Mouse (Mus musculus): Measurements from ENCODE around the gene Actl6b. TPM values are rescaled to one million over a fixed set of nuclear protein-coding genes. Genes with fewer than 3 reads are reported as not detected.
A peak's percentile ranks its signal among the peaks of the same experiment; 100 is the strongest.

Gene Actl6b
- polyA plus RNA-seq, 1 experiment from 2014 or later = 0.45 TPM

- Histone ChIP-seq H3K9me3 (no peaks in the 10 kb centered on the region), H3K27me3 (no peaks in the 10 kb centered on the region), H3K36me3 (peaks cover 40% of the 10 kb centered on the region), H3K4me2 (replicated peaks) (peak overlapping the region; percentile 98), H3K27ac (peak overlapping the region; percentile 95), H3K4me1 (peaks cover 38% of the 10 kb centered on the region), H3K4me3 (peak overlapping the region; percentile 86), H3K9ac (peak overlapping the region; percentile 93)
- WGBS = 0% methylated on average over 44 of the region's 46 CpGs
- ATAC-seq (ENCODE audit: low FRiP score, low read depth) = peak; percentile 38
Measured at GRCm38 (mm10) chr5:137530588-137531413, 22.5 kb upstream of the Actl6b start.

- H3K4me2 ChIP-seq (replicated peaks) = peak overlapping the region; percentile 98
- H3K9ac ChIP-seq = peak overlapping the region; percentile 93
- WGBS = under 1% methylated on average over 51 of the region's 51 CpGs
- no peaks in the 10 kb centered on the region for H3K27me3 ChIP-seq
- peak; percentile 0; the same call in 1 of the 2 replicates for ATAC-seq (ENCODE audit: low FRiP score, low read depth)
- H3K27ac ChIP-seq = peak overlapping the region; percentile 95
- peaks cover 32% of the 10 kb centered on the region for H3K4me1 ChIP-seq
- peaks cover 33% of the 10 kb centered on the region for H3K36me3 ChIP-seq
- H3K4me3 ChIP-seq = peak overlapping the region; percentile 86
- no peaks in the 10 kb centered on the region for H3K9me3 ChIP-seq
Measured at GRCm38 (mm10) chr5:137531414-137532130, 21.7 kb upstream of the Actl6b start.

GRCm38 (mm10) chr5:137532131-137532807 lies 21.0 kb upstream of the Actl6b start:
- WGBS = under 1% methylated on average over 19 of the region's 19 CpGs
- H3K27me3 ChIP-seq = no peaks in the 10 kb centered on the region
- peaks cover 30% of the 10 kb centered on the region for H3K4me1 ChIP-seq
- H3K4me2 ChIP-seq (replicated peaks) = peak overlapping the region; percentile 98
- no peak for ATAC-seq (ENCODE audit: low FRiP score, low read depth)
- peak overlapping the region; percentile 93 for H3K9ac ChIP-seq
- peak overlapping the region; percentile 95 for H3K27ac ChIP-seq
- no peaks in the 10 kb centered on the region for H3K9me3 ChIP-seq
- H3K4me3 ChIP-seq = peak overlapping the region; percentile 86
- H3K36me3 ChIP-seq = peaks cover 30% of the 10 kb centered on the region

- Histone ChIP-seq H3K4me2 (replicated peaks) (peak overlapping the region; percentile 98), H3K4me3 (peak overlapping the region; percentile 86), H3K27me3 (no peaks in the 10 kb centered on the region), H3K9ac (peak overlapping the region; percentile 93), H3K9me3 (no peaks in the 10 kb centered on the region), H3K4me1 (peaks cover 25% of the 10 kb centered on the region), H3K27ac (peak overlapping the region; percentile 95), H3K36me3 (peaks cover 25% of the 10 kb centered on the region)
- ATAC-seq (ENCODE audit: low FRiP score, low read depth) = peak; percentile 3; the same call in 1 of the 2 replicates
- 0% methylated on average over 9 of the region's 12 CpGs for WGBS
Measured at GRCm38 (mm10) chr5:137532808-137533116, 20.6 kb upstream of the Actl6b start.

GRCm38 (mm10) chr5:137533117-137533827 lies 20.0 kb upstream of the Actl6b start, which contains the start of the genes Epo and Gnb2:
Gene Epo, minus strand, starts transcription at chr5:137533242.
Gene Gnb2, minus strand, starts transcription at chr5:137533510.
- peak within 1 kb of the TSS; percentile 86 for H3K4me3 ChIP-seq
- under 1% methylated on average over 40 of the region's 40 CpGs for WGBS
- peaks cover 20% of the 10 kb centered on the region for H3K4me1 ChIP-seq
- H3K9ac ChIP-seq = peak within 1 kb of the TSS; percentile 93
- peak within 1 kb of the TSS; percentile 98 for H3K4me2 ChIP-seq (replicated peaks)
- no peaks in the 10 kb centered on the region for H3K9me3 ChIP-seq
- no peaks in the 10 kb centered on the region for H3K27me3 ChIP-seq
- peak within 1 kb of the TSS; percentile 95 for H3K27ac ChIP-seq
- H3K36me3 ChIP-seq = peaks cover 20% of the 10 kb centered on the region
- ATAC-seq (ENCODE audit: low FRiP score, low read depth) = peak; percentile 78

GRCm38 (mm10) chr5:137534762-137535161 lies 18.6 kb upstream of the Actl6b start:
- no peak for ATAC-seq (ENCODE audit: low FRiP score, low read depth)
- Histone ChIP-seq H3K4me1 (peaks cover 12% of the 10 kb centered on the region), H3K9ac (no peak overlapping the region), H3K27me3 (no peaks in the 10 kb centered on the region), H3K27ac (no peak overlapping the region), H3K4me3 (no peak overlapping the region), H3K4me2 (replicated peaks) (no peak overlapping the region), H3K36me3 (peaks cover 5% of the 10 kb centered on the region), H3K9me3 (no peaks in the 10 kb centered on the region)
- 91% methylated on average over 3 of the region's 3 CpGs for WGBS

GRCm38 (mm10) chr5:137535318-137535717 lies 18.0 kb upstream of the Actl6b start:
- ATAC-seq (ENCODE audit: low FRiP score, low read depth) = no peak
- WGBS = 75% methylated on average over 9 of the region's 9 CpGs
- no peak overlapping the region for H3K9ac ChIP-seq

GRCm38 (mm10) chr5:137537461-137537860 lies 15.9 kb upstream of the Actl6b start:
- Histone ChIP-seq H3K4me1 (peaks cover 4% of the 10 kb centered on the region; the same call in 1 of the 2 replicates), H3K27me3 (no peaks in the 10 kb centered on the region), H3K27ac (no peak overlapping the region), H3K4me2 (replicated peaks) (no peak overlapping the region), H3K4me3 (no peak overlapping the region), H3K9me3 (no peaks in the 10 kb centered on the region), H3K9ac (no peak overlapping the region), H3K36me3 (no peaks in the 10 kb centered on the region)
- WGBS = 55% methylated on average over 4 of the region's 4 CpGs
- ATAC-seq (ENCODE audit: low FRiP score, low read depth) = no peak

More at GRCm38 (mm10) chr5:137535318-137535717, 18.0 kb upstream of the Actl6b start:
- Histone ChIP-seq H3K36me3 (no peaks in the 10 kb centered on the region), H3K27me3 (no peaks in the 10 kb centered on the region), H3K9me3 (no peaks in the 10 kb centered on the region), H3K27ac (no peak overlapping the region), H3K4me3 (no peak overlapping the region), H3K4me2 (replicated peaks) (no peak overlapping the region), H3K4me1 (peaks cover 7% of the 10 kb centered on the region)

- no peaks in the 10 kb centered on the region for H3K27me3 ChIP-seq
- H3K4me1 ChIP-seq = no peaks in the 10 kb centered on the region
- 78% methylated on average over 7 of the region's 7 CpGs for WGBS
- H3K36me3 ChIP-seq = no peaks in the 10 kb centered on the region
- no peak overlapping the region for H3K9ac ChIP-seq
- no peak overlapping the region for H3K27ac ChIP-seq
- H3K4me3 ChIP-seq = no peak overlapping the region
- no peak for ATAC-seq (ENCODE audit: low FRiP score, low read depth)
- no peaks in the 10 kb centered on the region for H3K9me3 ChIP-seq
- H3K4me2 ChIP-seq (replicated peaks) = no peak overlapping the region
Measured at GRCm38 (mm10) chr5:137539291-137539801, 14.0 kb upstream of the Actl6b start.

GRCm38 (mm10) chr5:137540991-137541390 lies 12.3 kb upstream of the Actl6b start:
- Histone ChIP-seq H3K36me3 (no peaks in the 10 kb centered on the region), H3K27ac (no peak overlapping the region), H3K4me2 (replicated peaks) (no peak overlapping the region), H3K4me1 (no peaks in the 10 kb centered on the region), H3K9me3 (no peaks in the 10 kb centered on the region), H3K4me3 (no peak overlapping the region), H3K9ac (no peak overlapping the region), H3K27me3 (no peaks in the 10 kb centered on the region)
- 70% methylated on average over 6 of the region's 6 CpGs for WGBS
- no peak for ATAC-seq (ENCODE audit: low FRiP score, low read depth)

- Histone ChIP-seq H3K9me3 (no peaks in the 10 kb centered on the region), H3K27ac (no peak overlapping the region), H3K36me3 (no peaks in the 10 kb centered on the region), H3K9ac (no peak overlapping the region), H3K4me2 (replicated peaks) (no peak overlapping the region), H3K4me3 (no peak overlapping the region), H3K4me1 (no peaks in the 10 kb centered on the region), H3K27me3 (no peaks in the 10 kb centered on the region)
- ATAC-seq (ENCODE audit: low FRiP score, low read depth) = no peak
- 73% methylated on average over 5 of the region's 5 CpGs for WGBS
Measured at GRCm38 (mm10) chr5:137541768-137542540, 11.4 kb upstream of the Actl6b start.

All from limb, embryonic 13.5 days (tissue).